Mouse (Mus musculus) ES-E14 (cell line): ENCODE data around the gene Ugt1a8.
"Not testable (repeated sequence)": the region's sequence is repeated elsewhere in the genome, so short reads cannot be mapped to it uniquely, and the experiment has no call there.

Experiments used
- HCFC1 ChIP-seq: IDR thresholded peaks from 2 replicates; pipeline ENCODE4 v1.6.1; 2012; ENCODE audit warnings: low read length, inconsistent platforms, borderline replicate concordance; ENCODE audit not compliant: insufficient read depth
- MAFK ChIP-seq: IDR thresholded peaks from 2 replicates; pipeline ENCODE4 v1.6.1; 2014; ENCODE audit warnings: mild to moderate bottlenecking, low read depth, low read length, inconsistent platforms; ENCODE audit not compliant: insufficient read depth
- ZC3H11A ChIP-seq: IDR thresholded peaks from 2 replicates; pipeline ENCODE4 v1.6.1; 2012; ENCODE audit warnings: low read depth, mild to moderate bottlenecking, inconsistent platforms, low read length, borderline replicate concordance
- ZNF384 ChIP-seq: IDR thresholded peaks from 2 replicates; pipeline ENCODE4 v1.6.1; 2012; ENCODE audit warnings: low read depth, low read length, inconsistent platforms

DNA sequence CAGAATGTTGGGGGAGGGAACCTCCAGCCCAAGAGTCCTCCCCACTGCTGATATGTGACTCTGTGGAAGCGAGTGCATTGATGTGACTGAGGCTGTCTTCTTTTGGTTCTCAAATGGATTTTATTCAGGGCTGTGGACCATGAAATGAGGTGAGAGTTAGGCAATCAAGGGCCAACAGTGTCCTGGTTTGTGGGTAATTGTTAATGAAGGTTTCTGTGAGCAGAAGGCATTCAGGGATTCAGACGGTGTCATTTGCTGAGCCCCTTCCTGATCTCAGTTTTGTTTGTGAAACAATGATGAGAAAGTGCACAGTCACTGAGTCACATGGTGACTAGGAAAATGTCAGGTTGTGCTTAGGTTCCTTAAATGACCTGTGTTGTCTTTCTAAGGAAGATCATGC, 44.6 kb upstream of the Ugt1a8 start:
- not testable (repeated sequence) for TF ChIP-seq ZC3H11A, HCFC1, ZNF384, MAFK
